Mouse (Mus musculus): Measurements from ENCODE around the gene Wap. TPM values are rescaled to one million over a fixed set of nuclear protein-coding genes. Genes with fewer than 3 reads are reported as not detected.
A peak's percentile ranks its signal among the peaks of the same experiment; 100 is the strongest.
"Not testable (repeated sequence)": the region's sequence is repeated elsewhere in the genome, so short reads cannot be mapped to it uniquely, and the experiment has no call there.

Gene Wap
- not detected for polyA plus RNA-seq (2017; shearing (Covaris generic))

- ATAC-seq = no peak
These were observed at the start of gene Wap for GRCm38 (mm10) chr11:6638537-6638936. TSS of gene Wap (minus strand) at chr11:6638637.

- no peak for ATAC-seq
These were observed 46.3 kb upstream of the Wap start for GRCm38 (mm10) chr11:6684741-6685140.

- ATAC-seq = no peak
These were observed 42.0 kb upstream of the Wap start for GRCm38 (mm10) chr11:6680397-6680818.

- ATAC-seq = peak; percentile 91
These were observed 41.4 kb upstream of the Wap start for GRCm38 (mm10) chr11:6679694-6680396.

- ATAC-seq = no peak
These were observed 39.1 kb upstream of the Wap start for GRCm38 (mm10) chr11:6677530-6677929.

- ATAC-seq = no peak
These were observed 38.2 kb upstream of the Wap start for GRCm38 (mm10) chr11:6676641-6677040.

GRCm38 (mm10) chr11:6675402-6675801, 37.0 kb upstream of the Wap start:
- no peak for ATAC-seq

GRCm38 (mm10) chr11:6674701-6675100, 36.3 kb upstream of the Wap start:
- ATAC-seq = no peak

- ATAC-seq = no peak
These were observed 32.4 kb upstream of the Wap start for GRCm38 (mm10) chr11:6670826-6671225.

- ATAC-seq = no peak
These were observed 31.6 kb upstream of the Wap start for GRCm38 (mm10) chr11:6670044-6670443.

GRCm38 (mm10) chr11:6669041-6669440, 30.6 kb upstream of the Wap start:
- ATAC-seq = no peak

GRCm38 (mm10) chr11:6666634-6667033, 28.2 kb upstream of the Wap start:
- ATAC-seq = no peak

GRCm38 (mm10) chr11:6661206-6661605, 22.8 kb upstream of the Wap start:
- no peak for ATAC-seq

GRCm38 (mm10) chr11:6658271-6658670, 19.8 kb upstream of the Wap start, which contains the start of gene Ramp3:
TSS of gene Ramp3 (plus strand) at chr11:6658521.
- peak; percentile 46 for ATAC-seq

GRCm38 (mm10) chr11:6654903-6655302, 16.5 kb upstream of the Wap start:
- peak; percentile 71 for ATAC-seq

- ATAC-seq = not testable (repeated sequence)
These were observed 14.5 kb upstream of the Wap start for GRCm38 (mm10) chr11:6652978-6653377.

- no peak for ATAC-seq
These were observed 12.1 kb upstream of the Wap start for GRCm38 (mm10) chr11:6650519-6650918.

- no peak for ATAC-seq
These were observed 9.6 kb upstream of the Wap start for GRCm38 (mm10) chr11:6647831-6648724.

- ATAC-seq = no peak
These were observed 6.1 kb upstream of the Wap start for GRCm38 (mm10) chr11:6644566-6644965.

GRCm38 (mm10) chr11:6639072-6639471, 635 bp upstream of the Wap start:
- no peak for ATAC-seq

- no peak for ATAC-seq
These were observed 2.3 kb downstream of the Wap start for GRCm38 (mm10) chr11:6636150-6636549.

GRCm38 (mm10) chr11:6629655-6630054, 8.8 kb downstream of the Wap start:
- no peak for ATAC-seq

GRCm38 (mm10) chr11:6628568-6628967, 9.9 kb downstream of the Wap start:
- ATAC-seq = no peak

GRCm38 (mm10) chr11:6627731-6628130, 10.7 kb downstream of the Wap start:
- peak; percentile 33 for ATAC-seq
